Mouse (Mus musculus) myocyte (in vitro differentiated cells): Measurements from ENCODE around the gene Abcc4.

ENCODE experiments used
- CEBPB ChIP-seq: IDR thresholded peaks from 2 replicates; pipeline ENCODE4 v1.6.1; 2011; ENCODE audit warnings: mild to moderate bottlenecking, moderate library complexity; ENCODE audit not compliant: poor library complexity, insufficient read depth, severe bottlenecking
- E2F4 ChIP-seq: IDR thresholded peaks from one replicate; pipeline ENCODE4 v1.6.1; 2011; ENCODE audit warnings: mild to moderate bottlenecking, control low read depth, moderate library complexity; ENCODE audit not compliant: insufficient read depth
- MAX ChIP-seq: IDR thresholded peaks from one replicate; pipeline ENCODE4 v1.6.1; 2011; ENCODE audit warnings: low read depth, mild to moderate bottlenecking, control low read depth
- MYOD1 ChIP-seq, 3 experiments: IDR thresholded peaks; one replicate each; pipeline ENCODE4 v1.6.1; 2011; ENCODE audit warnings: control low read depth in 2 of 3, low read depth in 2 of 3, mild to moderate bottlenecking in 2 of 3, moderate library complexity in 1 of 3; ENCODE audit not compliant: insufficient read length in 2 of 3, control insufficient read depth in 1 of 3
- MYOG ChIP-seq, 3 experiments: IDR thresholded peaks; one replicate each; pipeline ENCODE4 v1.6.1; 2011; ENCODE audit warnings: control low read depth in 2 of 3, low read depth in 2 of 3, mild to moderate bottlenecking in 2 of 3; ENCODE audit not compliant: insufficient read length in 2 of 3, control insufficient read depth in 1 of 3, insufficient read depth in 1 of 3
- POLR2A ChIP-seq: IDR thresholded peaks from one replicate; pipeline ENCODE4 v1.6.1; 2011; ENCODE audit warnings: low read depth, mild to moderate bottlenecking, control low read depth, moderate library complexity; ENCODE audit not compliant: insufficient read length
- POLR2AphosphoS2 ChIP-seq: IDR thresholded peaks from one replicate; pipeline ENCODE4 v1.6.1; 2011; ENCODE audit warnings: low read depth, control low read depth; ENCODE audit not compliant: insufficient read length
- REST ChIP-seq: IDR thresholded peaks from one replicate; pipeline ENCODE4 v1.6.1; 2011; ENCODE audit warnings: mild to moderate bottlenecking, control low read depth, moderate library complexity; ENCODE audit not compliant: insufficient read depth, insufficient read length
- TCF12 ChIP-seq: IDR thresholded peaks from one replicate; pipeline ENCODE4 v1.6.1; 2011; ENCODE audit warnings: mild to moderate bottlenecking, control low read depth; ENCODE audit not compliant: poor library complexity, insufficient read depth, severe bottlenecking
- TCF3 ChIP-seq: IDR thresholded peaks from one replicate; pipeline ENCODE4 v1.6.1; 2011; ENCODE audit warnings: low read depth, control low read depth; ENCODE audit not compliant: insufficient read length
- USF1 ChIP-seq: IDR thresholded peaks from one replicate; pipeline ENCODE4 v1.6.1; 2011; ENCODE audit warnings: low read depth, mild to moderate bottlenecking, control low read depth, moderate library complexity

GRCm38 (mm10) chr14:118551061-118551724, 154.8 kb downstream of the Abcc4 start:
- no peak for TF ChIP-seq REST
- no peak for TF ChIP-seq POLR2A
- TF ChIP-seq MYOD1 (IDR thresholded peaks at IDR 0.05; ENCODE audit: control insufficient read depth in 1 of 3, insufficient read length in 2 of 3, low read depth in 2 of 3): no peak
- no peak for TF ChIP-seq POLR2AphosphoS2
- no peak for TF ChIP-seq MAX
- no peak for TF ChIP-seq CEBPB
- no peak for TF ChIP-seq USF1
- no peak for TF ChIP-seq E2F4
- no peak for TF ChIP-seq TCF12
- TF ChIP-seq TCF3: no peak
- no peak for TF ChIP-seq MYOG (IDR thresholded peaks at IDR 0.05; ENCODE audit: control insufficient read depth in 1 of 3, insufficient read depth in 1 of 3, insufficient read length in 2 of 3, low read depth in 2 of 3)
